Mouse (Mus musculus) kidney, embryonic 14.5 days (tissue): Measurements from ENCODE around the gene Gm13696. TPM values are rescaled to one million over a fixed set of nuclear protein-coding genes. Genes with fewer than 3 reads are reported as not detected.
"Not testable (repeated sequence)": the region's sequence is repeated elsewhere in the genome, so short reads cannot be mapped to it uniquely, and the experiment has no call there.

ENCODE experiments used
- ATAC-seq: fragments of 200-750 bp; cut with Nextera tagmentation; 2 replicates; pipeline ENCODE4 v1.8.0; 2017; ENCODE audit warnings: moderate number of reproducible peaks, mild to moderate bottlenecking, moderate TSS enrichment, moderate library complexity; ENCODE audit not compliant: low FRiP score, low TSS enrichment
- H3K27ac ChIP-seq: fragments of 300-500 bp; sonication (generic); 2 replicates; pipeline ENCODE4 v1.5.1; 2014; ENCODE audit warnings: low read depth, mild to moderate bottlenecking, low read length, moderate library complexity, mixed read lengths
- H3K27me3 ChIP-seq: fragments of 300-500 bp; sonication (generic); 2 replicates; pipeline ENCODE4 v1.6.1; 2014; ENCODE audit warnings: mild to moderate bottlenecking, low read length; ENCODE audit not compliant: control insufficient read depth, insufficient read depth
- H3K36me3 ChIP-seq: fragments of 300-500 bp; sonication (generic); 2 replicates; pipeline ENCODE4 v1.6.1; 2014; ENCODE audit warnings: low read length, mixed read lengths; ENCODE audit not compliant: control insufficient read depth, insufficient read depth
- H3K4me1 ChIP-seq: fragments of 300-500 bp; sonication (generic); 2 replicates; pipeline ENCODE4 v1.6.1; 2014; ENCODE audit warnings: low read length, mixed read lengths; ENCODE audit not compliant: control insufficient read depth, insufficient read depth
- H3K4me2 ChIP-seq: fragments of 300-500 bp; sonication (generic); replicated peaks from 2 replicates; pipeline ENCODE4 v1.6.1; 2014; ENCODE audit warnings: low read depth, mild to moderate bottlenecking, low read length
- H3K4me3 ChIP-seq: fragments of 300-500 bp; sonication (generic); 2 replicates; pipeline ENCODE4 v1.5.1; 2014; ENCODE audit warnings: mild to moderate bottlenecking, low read length
- H3K9ac ChIP-seq: fragments of 300-500 bp; sonication (generic); 2 replicates; pipeline ENCODE4 v1.6.1; 2014; ENCODE audit warnings: low read depth, mild to moderate bottlenecking, low read length, moderate library complexity
- H3K9me3 ChIP-seq: fragments of 300-500 bp; sonication (generic); 2 replicates; pipeline ENCODE4 v1.6.1; 2016; ENCODE audit warnings: low read length; ENCODE audit not compliant: control insufficient read depth
- WGBS: fragments of 180-500 bp; shearing (Covaris S2); extraction: QIAGEN DNeasy Blood & Tissue Kit; methylation state at CpG from one replicate; pipeline ENCODE4 v1.1.7; 2014; 5-methylcytosine and 5-hydroxymethylcytosine counted together
- polyA plus RNA-seq: library from polyadenylated mRNA; unstranded; fragments of >200 nt; fragmentation: Nextera tagmentation; extraction: Ambion mirVana; gene quantifications from 2 replicates; pipeline ENCODE4 v1.2.1, GENCODE M21; 2014

The Gm13696 gene
- not detected in 2 replicates for polyA plus RNA-seq

DNA sequence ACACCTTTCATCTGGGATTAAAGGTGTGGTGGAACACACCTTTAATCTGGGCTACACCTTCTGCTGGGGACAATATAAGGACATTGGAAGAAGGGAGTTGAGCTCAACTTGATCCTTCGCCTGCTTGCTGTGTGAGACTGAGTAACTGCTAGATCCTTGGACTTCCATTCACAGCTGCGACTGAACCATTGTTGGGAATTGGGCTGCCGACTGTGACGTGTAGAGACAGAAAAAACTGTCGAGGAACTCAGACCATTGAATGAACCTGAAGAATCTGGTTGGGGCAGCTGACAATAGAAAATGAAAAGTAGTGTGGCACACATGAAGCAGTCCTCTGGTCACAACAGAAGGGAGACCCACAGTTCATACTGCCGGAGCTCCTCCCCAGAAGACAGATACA is at the start of gene Gm13696:
TSS of gene Gm13696 (plus strand) at position 301 of the 400 bp plus-strand sequence.
- H3K27ac ChIP-seq, H3K4me2 ChIP-seq, H3K4me3 ChIP-seq, H3K4me1 ChIP-seq, H3K9ac ChIP-seq, H3K36me3 ChIP-seq, ATAC-seq, H3K27me3 ChIP-seq, H3K9me3 ChIP-seq: not testable (repeated sequence)
- no CpG with 5 or more reads among the region's 6 CpGs for WGBS

DNA sequence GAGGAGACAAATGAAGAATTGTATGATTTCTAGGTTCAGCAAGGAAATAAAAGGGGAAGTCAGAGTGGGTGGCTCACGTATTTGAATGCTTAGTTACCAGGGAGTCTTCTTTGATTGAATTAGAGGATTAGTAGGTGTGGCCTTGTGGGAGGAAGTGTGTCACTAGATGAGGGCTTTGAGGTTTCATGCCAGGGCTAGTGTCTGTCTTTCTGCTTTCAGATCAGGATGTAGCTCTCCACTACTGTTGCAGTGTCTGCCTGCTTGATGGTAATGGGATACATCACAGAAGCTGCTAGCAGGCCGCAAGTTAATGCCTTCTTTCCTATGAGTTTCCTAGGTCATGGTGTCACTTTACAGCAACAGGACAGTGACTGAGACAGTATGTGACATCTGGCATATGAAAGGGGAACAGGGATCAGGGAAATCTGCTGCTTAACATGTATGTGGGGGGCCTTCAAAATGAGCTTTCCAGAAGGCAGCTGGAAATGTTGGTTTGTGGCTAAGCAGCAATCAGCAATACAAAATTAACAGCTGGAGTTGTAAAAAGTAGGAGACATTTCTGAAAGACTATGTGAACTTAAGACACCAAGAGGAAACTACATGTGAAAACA is 43.3 kb upstream of the Gm13696 start:
- Histone ChIP-seq H3K9me3 (no peaks in the 10 kb centered on the region), H3K4me3 (no peak overlapping the region), H3K27ac (no peak overlapping the region), H3K4me1 (no peaks in the 10 kb centered on the region), H3K27me3 (no peaks in the 10 kb centered on the region), H3K9ac (no peak overlapping the region), H3K36me3 (no peaks in the 10 kb centered on the region), H3K4me2 (no peak overlapping the region)
- peak; percentile 81; the same call in 1 of the 2 replicates for ATAC-seq
- WGBS, result 23% methylated on average over 2 of the region's 2 CpGs

DNA sequence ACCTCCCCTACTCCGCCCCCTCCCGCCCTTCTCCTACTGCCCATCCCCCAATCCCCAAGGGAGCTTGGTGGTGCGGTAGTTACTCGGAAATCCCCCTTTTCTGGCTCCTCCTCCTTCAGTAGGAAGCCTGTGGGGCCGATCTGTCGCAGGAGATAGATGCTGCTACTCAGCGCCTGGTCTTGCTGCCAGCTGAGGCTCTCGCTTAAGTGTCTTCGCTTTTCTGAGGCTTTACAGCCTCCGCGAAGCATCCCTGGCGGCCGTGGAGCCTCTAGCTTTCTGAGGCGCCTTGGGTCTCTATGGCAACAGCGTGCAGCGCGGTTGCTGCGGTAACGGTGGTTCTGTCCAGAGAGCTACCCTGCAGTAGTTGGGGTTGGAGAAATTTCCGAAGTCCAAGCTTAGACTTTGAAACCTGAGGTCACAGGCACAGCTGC is 32.0 kb upstream of the Gm13696 start, which contains the start of gene Zswim2:
TSS of gene Zswim2 (minus strand) at position 298 of the 431 bp plus-strand sequence.
- no peak within 1 kb of the TSS for H3K9ac ChIP-seq

DNA sequence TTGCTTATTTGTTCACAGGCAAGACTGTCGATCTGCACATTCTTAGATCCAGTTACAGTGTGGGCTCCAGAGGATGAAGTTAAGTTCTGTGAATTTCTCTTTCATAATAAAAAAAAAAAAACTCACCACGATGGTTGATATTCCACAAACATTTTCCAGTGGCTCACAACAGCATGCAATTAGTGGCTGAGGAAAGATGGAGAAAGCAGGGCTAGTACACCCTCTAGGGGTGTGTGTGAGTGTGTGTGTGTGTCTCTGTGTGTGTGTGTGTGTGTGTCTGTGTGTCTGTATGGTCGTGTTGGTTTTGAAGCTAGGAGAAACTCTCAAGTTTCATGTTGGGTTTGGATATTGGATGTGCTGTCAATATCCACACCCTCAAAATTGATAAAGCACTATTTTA is 31.5 kb upstream of the Gm13696 start:
- H3K9ac ChIP-seq, result no peak overlapping the region
- ATAC-seq, result no peak
- no peaks in the 10 kb centered on the region for H3K9me3 ChIP-seq
- H3K4me2 ChIP-seq, result peak overlapping the region; percentile 42
- no peak overlapping the region for H3K4me3 ChIP-seq
- WGBS, result 48% methylated on average over 3 of the region's 3 CpGs
- no peak overlapping the region for H3K27ac ChIP-seq
- H3K27me3 ChIP-seq, result no peaks in the 10 kb centered on the region; the same call in 1 of the 2 replicates
- peaks cover 4% of the 10 kb centered on the region; the same call in 1 of the 2 replicates for H3K4me1 ChIP-seq
- H3K36me3 ChIP-seq, result no peaks in the 10 kb centered on the region

More for the DNA sequence above, 32.0 kb upstream of the Gm13696 start, which contains the start of gene Zswim2:
- H3K4me3 ChIP-seq, result peak within 1 kb of the TSS; percentile 19; the same call in 1 of the 2 replicates
- no peaks in the 10 kb centered on the region for H3K9me3 ChIP-seq
- H3K27ac ChIP-seq, result no peak within 1 kb of the TSS
- peak within 1 kb of the TSS; percentile 42 for H3K4me2 ChIP-seq
- H3K36me3 ChIP-seq, result no peaks in the 10 kb centered on the region
- H3K4me1 ChIP-seq, result peaks cover 4% of the 10 kb centered on the region; the same call in 1 of the 2 replicates
- H3K27me3 ChIP-seq, result no peaks in the 10 kb centered on the region; the same call in 1 of the 2 replicates
- under 1% methylated on average over 20 of the region's 20 CpGs for WGBS
- peak; percentile 89 for ATAC-seq

DNA sequence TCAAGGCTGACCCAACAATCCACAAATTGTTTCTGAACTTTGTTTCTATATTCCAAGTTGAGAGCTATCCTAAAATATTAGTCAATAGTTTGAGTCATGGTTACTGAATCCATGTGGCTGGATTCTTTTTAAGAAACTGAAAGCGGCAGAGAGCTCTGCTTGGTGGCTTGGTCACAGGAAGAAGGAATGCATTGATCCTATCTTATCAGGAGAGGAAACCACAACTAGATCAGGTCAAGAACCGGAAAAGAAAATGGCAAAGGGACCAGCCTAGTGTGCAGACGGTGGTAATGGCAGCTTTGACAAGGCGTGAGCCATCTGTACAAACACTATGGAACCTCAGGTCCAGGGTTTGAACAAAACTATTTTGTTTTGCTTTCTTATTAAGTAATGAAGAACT is 31.1 kb upstream of the Gm13696 start:
- Histone ChIP-seq H3K4me1 (peaks cover 4% of the 10 kb centered on the region; the same call in 1 of the 2 replicates), H3K4me3 (no peak overlapping the region), H3K27me3 (no peaks in the 10 kb centered on the region; the same call in 1 of the 2 replicates), H3K9ac (no peak overlapping the region), H3K4me2 (no peak overlapping the region), H3K9me3 (no peaks in the 10 kb centered on the region), H3K36me3 (no peaks in the 10 kb centered on the region), H3K27ac (no peak overlapping the region)
- no peak for ATAC-seq
- 64% methylated on average over 4 of the region's 4 CpGs for WGBS

DNA sequence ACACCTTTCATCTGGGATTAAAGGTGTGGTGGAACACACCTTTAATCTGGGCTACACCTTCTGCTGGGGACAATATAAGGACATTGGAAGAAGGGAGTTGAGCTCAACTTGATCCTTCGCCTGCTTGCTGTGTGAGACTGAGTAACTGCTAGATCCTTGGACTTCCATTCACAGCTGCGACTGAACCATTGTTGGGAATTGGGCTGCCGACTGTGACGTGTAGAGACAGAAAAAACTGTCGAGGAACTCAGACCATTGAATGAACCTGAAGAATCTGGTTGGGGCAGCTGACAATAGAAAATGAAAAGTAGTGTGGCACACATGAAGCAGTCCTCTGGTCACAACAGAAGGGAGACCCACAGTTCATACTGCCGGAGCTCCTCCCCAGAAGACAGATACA is 17.5 kb upstream of the Gm13696 start, which contains the start of gene Gm13698:
TSS of gene Gm13698 (plus strand) at position 301 of the 400 bp plus-strand sequence.
- WGBS, result no CpG with 5 or more reads among the region's 6 CpGs
- H3K9me3 ChIP-seq, H3K4me2 ChIP-seq, H3K27me3 ChIP-seq, H3K4me1 ChIP-seq, ATAC-seq, H3K9ac ChIP-seq, H3K27ac ChIP-seq, H3K36me3 ChIP-seq, H3K4me3 ChIP-seq: not testable (repeated sequence)

DNA sequence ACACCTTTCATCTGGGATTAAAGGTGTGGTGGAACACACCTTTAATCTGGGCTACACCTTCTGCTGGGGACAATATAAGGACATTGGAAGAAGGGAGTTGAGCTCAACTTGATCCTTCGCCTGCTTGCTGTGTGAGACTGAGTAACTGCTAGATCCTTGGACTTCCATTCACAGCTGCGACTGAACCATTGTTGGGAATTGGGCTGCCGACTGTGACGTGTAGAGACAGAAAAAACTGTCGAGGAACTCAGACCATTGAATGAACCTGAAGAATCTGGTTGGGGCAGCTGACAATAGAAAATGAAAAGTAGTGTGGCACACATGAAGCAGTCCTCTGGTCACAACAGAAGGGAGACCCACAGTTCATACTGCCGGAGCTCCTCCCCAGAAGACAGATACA is 11.7 kb upstream of the Gm13696 start, which contains the start of gene Gm13693:
TSS of gene Gm13693 (plus strand) at position 301 of the 400 bp plus-strand sequence.
- not testable (repeated sequence) for H3K9ac ChIP-seq, H3K36me3 ChIP-seq, H3K9me3 ChIP-seq, H3K4me2 ChIP-seq, ATAC-seq, H3K4me3 ChIP-seq, H3K27me3 ChIP-seq, H3K27ac ChIP-seq, H3K4me1 ChIP-seq
- WGBS, result no CpG with 5 or more reads among the region's 6 CpGs

DNA sequence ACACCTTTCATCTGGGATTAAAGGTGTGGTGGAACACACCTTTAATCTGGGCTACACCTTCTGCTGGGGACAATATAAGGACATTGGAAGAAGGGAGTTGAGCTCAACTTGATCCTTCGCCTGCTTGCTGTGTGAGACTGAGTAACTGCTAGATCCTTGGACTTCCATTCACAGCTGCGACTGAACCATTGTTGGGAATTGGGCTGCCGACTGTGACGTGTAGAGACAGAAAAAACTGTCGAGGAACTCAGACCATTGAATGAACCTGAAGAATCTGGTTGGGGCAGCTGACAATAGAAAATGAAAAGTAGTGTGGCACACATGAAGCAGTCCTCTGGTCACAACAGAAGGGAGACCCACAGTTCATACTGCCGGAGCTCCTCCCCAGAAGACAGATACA is 5.9 kb upstream of the Gm13696 start, which contains the start of gene Gm13695:
TSS of gene Gm13695 (plus strand) at position 301 of the 400 bp plus-strand sequence.
- H3K36me3 ChIP-seq, H3K4me3 ChIP-seq, H3K4me2 ChIP-seq, H3K9ac ChIP-seq, H3K27me3 ChIP-seq, ATAC-seq, H3K27ac ChIP-seq, H3K4me1 ChIP-seq, H3K9me3 ChIP-seq: not testable (repeated sequence)
- WGBS, result no CpG with 5 or more reads among the region's 6 CpGs

DNA sequence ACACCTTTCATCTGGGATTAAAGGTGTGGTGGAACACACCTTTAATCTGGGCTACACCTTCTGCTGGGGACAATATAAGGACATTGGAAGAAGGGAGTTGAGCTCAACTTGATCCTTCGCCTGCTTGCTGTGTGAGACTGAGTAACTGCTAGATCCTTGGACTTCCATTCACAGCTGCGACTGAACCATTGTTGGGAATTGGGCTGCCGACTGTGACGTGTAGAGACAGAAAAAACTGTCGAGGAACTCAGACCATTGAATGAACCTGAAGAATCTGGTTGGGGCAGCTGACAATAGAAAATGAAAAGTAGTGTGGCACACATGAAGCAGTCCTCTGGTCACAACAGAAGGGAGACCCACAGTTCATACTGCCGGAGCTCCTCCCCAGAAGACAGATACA is 5.7 kb downstream of the Gm13696 start, which contains the start of gene Gm13694:
TSS of gene Gm13694 (plus strand) at position 301 of the 400 bp plus-strand sequence.
- not testable (repeated sequence) for H3K4me2 ChIP-seq, H3K27me3 ChIP-seq, H3K9ac ChIP-seq, H3K27ac ChIP-seq, ATAC-seq, H3K4me3 ChIP-seq, H3K9me3 ChIP-seq, H3K36me3 ChIP-seq, H3K4me1 ChIP-seq
- WGBS, result no CpG with 5 or more reads among the region's 6 CpGs
